Mouse (Mus musculus) lung, postnatal 4 days (tissue): ENCODE measurements at regions not wholly inside any gene's neighbourhood (a gene's known extent, or its start where the extent isn't known, plus 50 kb on each side); places are given as distances from the start of the nearest gene placed in this dataset.

Experiments
- DNase-seq, 2 experiments: peaks; one replicate each; pipeline ENCODE4 v3.0.0; 2021

GRCm38 (mm10) chr3:41504867-41505266 lies 50.7 kb upstream of the Jade1 start:
- no peak for DNase-seq

- DNase-seq: no peak
These were observed 53.4 kb upstream of the Jade1 start for GRCm38 (mm10) chr3:41502161-41502560.

GRCm38 (mm10) chr3:41501639-41502038 lies 53.9 kb upstream of the Jade1 start:
- peak in 1 of 2 experiments; percentile 27 for DNase-seq

GRCm38 (mm10) chr3:41501124-41501523 lies 54.4 kb upstream of the Jade1 start:
- no peak for DNase-seq

GRCm38 (mm10) chr3:41499680-41500079 lies 55.9 kb upstream of the Jade1 start:
- DNase-seq: no peak

- peak in 1 of 2 experiments; percentile 28 for DNase-seq
These were observed 56.7 kb upstream of the Jade1 start for GRCm38 (mm10) chr3:41498791-41499190.

GRCm38 (mm10) chr3:41497771-41498170 lies 57.8 kb upstream of the Jade1 start:
- no peak for DNase-seq

GRCm38 (mm10) chr3:41496931-41497710 lies 58.4 kb upstream of the Jade1 start:
- DNase-seq: no peak

- no peak for DNase-seq
These were observed 59.6 kb upstream of the Jade1 start for GRCm38 (mm10) chr3:41495893-41496292.

- no peak for DNase-seq
These were observed 60.4 kb upstream of the Jade1 start for GRCm38 (mm10) chr3:41495097-41495496.

- no peak for DNase-seq
These were observed 62.1 kb upstream of the Jade1 start for GRCm38 (mm10) chr3:41493472-41493871.

GRCm38 (mm10) chr3:41492727-41493392 lies 62.7 kb upstream of the Jade1 start:
- DNase-seq: no peak

GRCm38 (mm10) chr3:41492031-41492726 lies 63.4 kb upstream of the Jade1 start:
- DNase-seq: no peak

- peak in 1 of 2 experiments; percentile 34 for DNase-seq
These were observed 64.3 kb upstream of the Jade1 start for GRCm38 (mm10) chr3:41491185-41491584.

GRCm38 (mm10) chr3:41489998-41490397 lies 65.5 kb upstream of the Jade1 start:
- no peak for DNase-seq

GRCm38 (mm10) chr3:41489571-41489970 lies 66.0 kb upstream of the Jade1 start:
- peak; percentile 36 to 56 for DNase-seq

GRCm38 (mm10) chr3:41488229-41488774 lies 67.2 kb upstream of the Jade1 start:
- DNase-seq: no peak

- no peak for DNase-seq
These were observed 70.6 kb upstream of the Jade1 start for GRCm38 (mm10) chr3:41484920-41485319.

- peak; percentile 28 to 59 for DNase-seq
These were observed 71.9 kb upstream of the Jade1 start for GRCm38 (mm10) chr3:41483582-41483981.

GRCm38 (mm10) chr3:41482881-41483494 lies 72.5 kb upstream of the Jade1 start:
- DNase-seq: no peak

GRCm38 (mm10) chr3:41480186-41480585 lies 75.3 kb upstream of the Jade1 start:
- no peak for DNase-seq

GRCm38 (mm10) chr3:41478971-41479370 lies 76.6 kb upstream of the Jade1 start:
- no peak for DNase-seq

- DNase-seq: no peak
These were observed 79.0 kb upstream of the Jade1 start for GRCm38 (mm10) chr3:41476516-41476915.
